Mouse (Mus musculus) myocyte (in vitro differentiated cells): Measurements from ENCODE around the gene Cdhr1.

ENCODE experiments used
- CEBPB ChIP-seq: IDR thresholded peaks from 2 replicates; pipeline ENCODE4 v1.6.1; 2011; ENCODE audit warnings: mild to moderate bottlenecking, moderate library complexity; ENCODE audit not compliant: poor library complexity, insufficient read depth, severe bottlenecking
- E2F4 ChIP-seq: IDR thresholded peaks from one replicate; pipeline ENCODE4 v1.6.1; 2011; ENCODE audit warnings: mild to moderate bottlenecking, control low read depth, moderate library complexity; ENCODE audit not compliant: insufficient read depth
- MAX ChIP-seq: IDR thresholded peaks from one replicate; pipeline ENCODE4 v1.6.1; 2011; ENCODE audit warnings: low read depth, mild to moderate bottlenecking, control low read depth
- MYOG ChIP-seq, 3 experiments: IDR thresholded peaks; one replicate each; pipeline ENCODE4 v1.6.1; 2011; ENCODE audit warnings: control low read depth in 2 of 3, low read depth in 2 of 3, mild to moderate bottlenecking in 2 of 3; ENCODE audit not compliant: insufficient read length in 2 of 3, control insufficient read depth in 1 of 3, insufficient read depth in 1 of 3
- POLR2A ChIP-seq: IDR thresholded peaks from one replicate; pipeline ENCODE4 v1.6.1; 2011; ENCODE audit warnings: low read depth, mild to moderate bottlenecking, control low read depth, moderate library complexity; ENCODE audit not compliant: insufficient read length
- POLR2AphosphoS2 ChIP-seq: IDR thresholded peaks from one replicate; pipeline ENCODE4 v1.6.1; 2011; ENCODE audit warnings: low read depth, control low read depth; ENCODE audit not compliant: insufficient read length
- SRF ChIP-seq: IDR thresholded peaks from one replicate; pipeline ENCODE4 v1.6.1; 2011; ENCODE audit warnings: low read depth; ENCODE audit not compliant: control insufficient read depth, insufficient read length
- USF1 ChIP-seq: IDR thresholded peaks from one replicate; pipeline ENCODE4 v1.6.1; 2011; ENCODE audit warnings: low read depth, mild to moderate bottlenecking, control low read depth, moderate library complexity

GRCm38 (mm10) chr14:37135671-37136070 lies 37.5 kb upstream of the Cdhr1 start:
- TF ChIP-seq MAX (no peak), POLR2A (no peak), MYOG (IDR thresholded peaks at IDR 0.05; ENCODE audit: control insufficient read depth in 1 of 3, insufficient read depth in 1 of 3, insufficient read length in 2 of 3, low read depth in 2 of 3) (no peak), USF1 (no peak), POLR2AphosphoS2 (no peak), SRF (no peak), E2F4 (no peak), CEBPB (no peak)
